Mouse (Mus musculus): Measurements from ENCODE around the gene Ncdn.

DNA sequence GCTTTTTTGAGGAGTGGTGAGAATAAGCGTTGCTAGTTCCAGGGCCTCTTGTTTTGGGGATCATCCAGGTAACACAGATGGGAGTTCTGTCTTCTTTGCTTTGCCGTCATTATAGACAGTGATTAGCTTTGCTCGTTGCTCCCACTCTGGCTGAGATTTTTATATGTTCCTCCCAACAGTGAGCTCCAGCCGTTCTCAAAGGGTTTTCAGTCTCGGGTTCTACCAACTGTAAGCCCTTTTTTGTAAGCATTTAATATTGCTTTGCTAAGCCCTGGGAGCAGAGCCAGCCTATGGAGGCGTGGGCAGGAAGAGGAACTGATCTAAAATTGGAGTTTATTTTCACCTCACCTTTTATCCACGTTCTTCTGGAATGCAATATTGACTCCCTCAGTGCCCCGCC is 29.8 kb upstream of the Ncdn start:
- TF ChIP-seq MAFK (IDR thresholded peaks at IDR 0.05; ENCODE audit: insufficient read depth, low read depth, low read length): no peak
- no peak for TF ChIP-seq ZNF384 (IDR thresholded peaks at IDR 0.05; ENCODE audit: low read depth, low read length)

Data from ES-E14 (cell line).